Mouse (Mus musculus): ENCODE measurements around the gene A3galt2. TPM values are rescaled to one million over a fixed set of nuclear protein-coding genes. Genes with fewer than 3 reads are reported as not detected.

A3galt2 gene
- polyA plus RNA-seq, 1 experiment from 2014 or later, result 0.14 TPM

- no peak for ATAC-seq
- Histone ChIP-seq H3K27me3 (ENCODE audit: control insufficient read depth, insufficient read depth, low read depth, low read length) (no peaks in the 10 kb centered on the region), H3K36me3 (ENCODE audit: control insufficient read depth, insufficient read depth, low read length) (peaks cover 30% of the 10 kb centered on the region), H3K9ac (ENCODE audit: low read depth, low read length) (no peak overlapping the region), H3K4me2 (ENCODE audit: low read length) (no peak overlapping the region), H3K4me3 (ENCODE audit: low read depth, low read length) (no peak overlapping the region), H3K4me1 (ENCODE audit: control insufficient read depth, insufficient read depth, low read length) (peaks cover 19% of the 10 kb centered on the region), H3K27ac (ENCODE audit: low read length) (no peak overlapping the region), H3K9me3 (replicated peaks; ENCODE audit: control insufficient read depth, low read length, poor library complexity, severe bottlenecking) (no peaks in the 10 kb centered on the region)
- WGBS, result 55% methylated on average over 10 of the region's 10 CpGs
These were observed 12.7 kb upstream of the A3galt2 start for GRCm38 (mm10) chr4:128742379-128742970.

- H3K27ac ChIP-seq (ENCODE audit: low read length), result no peak overlapping the region
- no peak overlapping the region for H3K9ac ChIP-seq (ENCODE audit: low read depth, low read length)
- H3K4me3 ChIP-seq (ENCODE audit: low read depth, low read length), result no peak overlapping the region
- ATAC-seq, result no peak
- peaks cover 14% of the 10 kb centered on the region for H3K4me1 ChIP-seq (ENCODE audit: control insufficient read depth, insufficient read depth, low read length)
- H3K9me3 ChIP-seq (replicated peaks; ENCODE audit: control insufficient read depth, low read length, poor library complexity, severe bottlenecking), result no peaks in the 10 kb centered on the region
- no peaks in the 10 kb centered on the region for H3K27me3 ChIP-seq (ENCODE audit: control insufficient read depth, insufficient read depth, low read depth, low read length)
- H3K36me3 ChIP-seq (ENCODE audit: control insufficient read depth, insufficient read depth, low read length), result peaks cover 36% of the 10 kb centered on the region
- no peak overlapping the region for H3K4me2 ChIP-seq (ENCODE audit: low read length)
- 64% methylated on average over 12 of the region's 12 CpGs for WGBS
These were observed 12.0 kb upstream of the A3galt2 start for GRCm38 (mm10) chr4:128743031-128743626.

- 91% methylated on average over 8 of the region's 8 CpGs for WGBS
- H3K4me3 ChIP-seq (ENCODE audit: low read depth, low read length), result no peak overlapping the region
- H3K4me2 ChIP-seq (ENCODE audit: low read length), result no peak overlapping the region
- no peaks in the 10 kb centered on the region for H3K9me3 ChIP-seq (replicated peaks; ENCODE audit: control insufficient read depth, low read length, poor library complexity, severe bottlenecking)
- H3K4me1 ChIP-seq (ENCODE audit: control insufficient read depth, insufficient read depth, low read length), result peaks cover 9% of the 10 kb centered on the region
- no peak for ATAC-seq
- no peaks in the 10 kb centered on the region for H3K27me3 ChIP-seq (ENCODE audit: control insufficient read depth, insufficient read depth, low read depth, low read length)
- peaks cover 45% of the 10 kb centered on the region for H3K36me3 ChIP-seq (ENCODE audit: control insufficient read depth, insufficient read depth, low read length)
- no peak overlapping the region for H3K9ac ChIP-seq (ENCODE audit: low read depth, low read length)
- no peak overlapping the region for H3K27ac ChIP-seq (ENCODE audit: low read length)
These were observed 10.0 kb upstream of the A3galt2 start for GRCm38 (mm10) chr4:128745160-128745559.

- no peak overlapping the region for H3K4me2 ChIP-seq (ENCODE audit: low read length)
- no peak overlapping the region for H3K4me3 ChIP-seq (ENCODE audit: low read depth, low read length)
- H3K36me3 ChIP-seq (ENCODE audit: control insufficient read depth, insufficient read depth, low read length), result peaks cover 65% of the 10 kb centered on the region
- H3K4me1 ChIP-seq (ENCODE audit: control insufficient read depth, insufficient read depth, low read length), result no peaks in the 10 kb centered on the region
- 83% methylated on average over 22 of the region's 22 CpGs for WGBS
- H3K27me3 ChIP-seq (ENCODE audit: control insufficient read depth, insufficient read depth, low read depth, low read length), result no peaks in the 10 kb centered on the region
- no peaks in the 10 kb centered on the region for H3K9me3 ChIP-seq (replicated peaks; ENCODE audit: control insufficient read depth, low read length, poor library complexity, severe bottlenecking)
- no peak for ATAC-seq
- no peak overlapping the region for H3K9ac ChIP-seq (ENCODE audit: low read depth, low read length)
- no peak overlapping the region for H3K27ac ChIP-seq (ENCODE audit: low read length)
These were observed 7.4 kb upstream of the A3galt2 start for GRCm38 (mm10) chr4:128747614-128748270.

GRCm38 (mm10) chr4:128748309-128748708 is 6.9 kb upstream of the A3galt2 start:
- Histone ChIP-seq H3K27me3 (ENCODE audit: control insufficient read depth, insufficient read depth, low read depth, low read length) (no peaks in the 10 kb centered on the region), H3K36me3 (ENCODE audit: control insufficient read depth, insufficient read depth, low read length) (peaks cover 69% of the 10 kb centered on the region), H3K27ac (ENCODE audit: low read length) (no peak overlapping the region), H3K4me3 (ENCODE audit: low read depth, low read length) (no peak overlapping the region), H3K9ac (ENCODE audit: low read depth, low read length) (no peak overlapping the region), H3K4me1 (ENCODE audit: control insufficient read depth, insufficient read depth, low read length) (no peaks in the 10 kb centered on the region), H3K4me2 (ENCODE audit: low read length) (no peak overlapping the region), H3K9me3 (replicated peaks; ENCODE audit: control insufficient read depth, low read length, poor library complexity, severe bottlenecking) (no peaks in the 10 kb centered on the region)
- 91% methylated on average over 7 of the region's 7 CpGs for WGBS
- no peak for ATAC-seq

GRCm38 (mm10) chr4:128751006-128751405 is 4.2 kb upstream of the A3galt2 start:
- no peak overlapping the region for H3K9ac ChIP-seq (ENCODE audit: low read depth, low read length)
- no peak overlapping the region for H3K4me2 ChIP-seq (ENCODE audit: low read length)
- no peak overlapping the region for H3K27ac ChIP-seq (ENCODE audit: low read length)
- no peak for ATAC-seq
- no peaks in the 10 kb centered on the region for H3K9me3 ChIP-seq (replicated peaks; ENCODE audit: control insufficient read depth, low read length, poor library complexity, severe bottlenecking)
- H3K4me3 ChIP-seq (ENCODE audit: low read depth, low read length), result no peak overlapping the region
- 65% methylated on average over 5 of the region's 5 CpGs for WGBS
- peaks cover 56% of the 10 kb centered on the region for H3K36me3 ChIP-seq (ENCODE audit: control insufficient read depth, insufficient read depth, low read length)
- H3K4me1 ChIP-seq (ENCODE audit: control insufficient read depth, insufficient read depth, low read length), result no peaks in the 10 kb centered on the region; the same call in 1 of the 2 replicates
- no peaks in the 10 kb centered on the region for H3K27me3 ChIP-seq (ENCODE audit: control insufficient read depth, insufficient read depth, low read depth, low read length)

GRCm38 (mm10) chr4:128752031-128752757 is 3.0 kb upstream of the A3galt2 start:
- H3K27me3 ChIP-seq (ENCODE audit: control insufficient read depth, insufficient read depth, low read depth, low read length), result no peaks in the 10 kb centered on the region
- H3K4me2 ChIP-seq (ENCODE audit: low read length), result no peak overlapping the region
- peaks cover 46% of the 10 kb centered on the region for H3K36me3 ChIP-seq (ENCODE audit: control insufficient read depth, insufficient read depth, low read length)
- H3K4me3 ChIP-seq (ENCODE audit: low read depth, low read length), result no peak overlapping the region
- WGBS, result 87% methylated on average over 13 of the region's 13 CpGs
- no peak for ATAC-seq
- no peaks in the 10 kb centered on the region; the same call in 1 of the 2 replicates for H3K4me1 ChIP-seq (ENCODE audit: control insufficient read depth, insufficient read depth, low read length)
- H3K27ac ChIP-seq (ENCODE audit: low read length), result no peak overlapping the region
- no peak overlapping the region for H3K9ac ChIP-seq (ENCODE audit: low read depth, low read length)
- H3K9me3 ChIP-seq (replicated peaks; ENCODE audit: control insufficient read depth, low read length, poor library complexity, severe bottlenecking), result no peaks in the 10 kb centered on the region

- Histone ChIP-seq H3K27me3 (ENCODE audit: control insufficient read depth, insufficient read depth, low read depth, low read length) (no peaks in the 10 kb centered on the region), H3K27ac (ENCODE audit: low read length) (no peak overlapping the region), H3K9ac (ENCODE audit: low read depth, low read length) (no peak overlapping the region), H3K4me1 (ENCODE audit: control insufficient read depth, insufficient read depth, low read length) (no peaks in the 10 kb centered on the region; the same call in 1 of the 2 replicates), H3K4me2 (ENCODE audit: low read length) (no peak overlapping the region), H3K9me3 (replicated peaks; ENCODE audit: control insufficient read depth, low read length, poor library complexity, severe bottlenecking) (no peaks in the 10 kb centered on the region), H3K36me3 (ENCODE audit: control insufficient read depth, insufficient read depth, low read length) (peaks cover 33% of the 10 kb centered on the region), H3K4me3 (ENCODE audit: low read depth, low read length) (no peak overlapping the region)
- ATAC-seq, result no peak
- 78% methylated on average over 7 of the region's 7 CpGs for WGBS
These were observed 1.6 kb upstream of the A3galt2 start for GRCm38 (mm10) chr4:128753571-128753970.

Measured in midbrain, embryonic 16.5 days (tissue).